Mouse (Mus musculus) E14TG2a.4 (cell line): ENCODE data around the gene Ypel4.

ENCODE experiments used
- H3K27me3 ChIP-seq: 2 replicates; pipeline ENCODE4 v1.6.1; 2014; ENCODE audit warnings: low read length, control low read depth; ENCODE audit not compliant: insufficient read depth
- H3K36me3 ChIP-seq: 2 replicates; pipeline ENCODE4 v1.6.1; 2014; ENCODE audit warnings: low read length, control low read depth; ENCODE audit not compliant: insufficient read depth
- H3K4me1 ChIP-seq: replicated peaks from 2 replicates; pipeline ENCODE4 v1.6.1; 2014; ENCODE audit warnings: low read depth, low read length, control low read depth
- H3K4me3 ChIP-seq: replicated peaks from 2 replicates; pipeline ENCODE4 v1.5.1; 2014; ENCODE audit warnings: mild to moderate bottlenecking, low read length
- H3K9me3 ChIP-seq: 2 replicates; pipeline ENCODE4 v1.6.1; 2014; ENCODE audit warnings: low read length, control low read depth
- CTCF ChIP-seq: conservative IDR thresholded peaks from 2 replicates; pipeline ENCODE4 v1.5.1; 2014; ENCODE audit warnings: low read length
- NANOG ChIP-seq: IDR thresholded peaks from 2 replicates; pipeline ENCODE4 v1.6.1; 2014; ENCODE audit warnings: borderline replicate concordance, low read length, mixed read lengths
- POU5F1 ChIP-seq: IDR thresholded peaks from 2 replicates; pipeline ENCODE4 v1.6.1; 2014; ENCODE audit warnings: low read length, borderline replicate concordance

Gene Ypel4

DNA sequence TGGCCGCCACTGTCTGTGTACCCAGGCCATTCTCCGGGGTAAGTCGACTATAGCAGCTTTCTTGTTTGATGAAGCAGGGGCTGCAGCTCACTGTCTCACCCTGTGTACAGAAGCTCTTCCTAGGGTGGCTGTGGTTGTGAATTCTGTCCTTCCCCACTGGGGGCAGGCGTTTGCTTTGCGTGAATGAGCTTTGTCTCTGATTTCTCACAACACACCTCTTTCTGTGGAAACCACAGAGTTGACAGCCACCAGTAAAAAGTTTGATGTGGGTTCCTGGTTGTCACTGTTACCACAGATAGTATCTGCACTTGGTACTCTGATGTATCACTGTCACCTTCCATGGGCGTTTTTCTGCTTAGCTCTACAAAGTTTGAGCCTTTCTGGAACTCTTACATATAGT lies 45.4 kb downstream of the Ypel4 start:
- no peaks in the 10 kb centered on the region for H3K36me3 ChIP-seq
- peaks cover 27% of the 10 kb centered on the region for H3K4me1 ChIP-seq
- TF ChIP-seq NANOG: no peak
- TF ChIP-seq POU5F1: no peak
- TF ChIP-seq CTCF: peak; percentile 28
- no peaks in the 10 kb centered on the region for H3K27me3 ChIP-seq
- no peak overlapping the region for H3K4me3 ChIP-seq
- no peaks in the 10 kb centered on the region for H3K9me3 ChIP-seq

DNA sequence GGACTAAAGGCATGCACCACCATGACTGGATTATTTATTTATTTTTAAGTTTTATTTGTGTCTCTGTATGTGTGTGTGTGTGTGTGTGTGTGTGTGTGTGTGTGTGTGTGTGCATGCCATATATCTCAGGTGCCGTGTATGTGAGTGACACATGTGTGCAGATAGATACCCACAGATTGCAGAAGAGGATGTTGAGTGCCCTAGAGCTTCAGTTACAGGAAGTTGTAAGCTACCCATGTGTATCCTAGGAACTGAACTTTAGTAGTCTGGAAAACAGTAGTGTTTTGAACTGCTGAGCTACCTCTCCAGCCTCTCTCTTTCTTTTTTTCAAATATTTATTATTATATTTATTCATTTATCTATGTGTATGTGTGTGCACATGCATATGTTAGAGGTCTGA lies 49.5 kb downstream of the Ypel4 start:
- Histone ChIP-seq H3K9me3 (no peaks in the 10 kb centered on the region), H3K27me3 (peaks cover 4% of the 10 kb centered on the region; the same call in 1 of the 2 replicates), H3K4me3 (no peak overlapping the region), H3K4me1 (peaks cover 7% of the 10 kb centered on the region; the same call in 1 of the 2 replicates), H3K36me3 (no peaks in the 10 kb centered on the region)
- TF ChIP-seq CTCF (no peak), NANOG (no peak), POU5F1 (no peak)

DNA sequence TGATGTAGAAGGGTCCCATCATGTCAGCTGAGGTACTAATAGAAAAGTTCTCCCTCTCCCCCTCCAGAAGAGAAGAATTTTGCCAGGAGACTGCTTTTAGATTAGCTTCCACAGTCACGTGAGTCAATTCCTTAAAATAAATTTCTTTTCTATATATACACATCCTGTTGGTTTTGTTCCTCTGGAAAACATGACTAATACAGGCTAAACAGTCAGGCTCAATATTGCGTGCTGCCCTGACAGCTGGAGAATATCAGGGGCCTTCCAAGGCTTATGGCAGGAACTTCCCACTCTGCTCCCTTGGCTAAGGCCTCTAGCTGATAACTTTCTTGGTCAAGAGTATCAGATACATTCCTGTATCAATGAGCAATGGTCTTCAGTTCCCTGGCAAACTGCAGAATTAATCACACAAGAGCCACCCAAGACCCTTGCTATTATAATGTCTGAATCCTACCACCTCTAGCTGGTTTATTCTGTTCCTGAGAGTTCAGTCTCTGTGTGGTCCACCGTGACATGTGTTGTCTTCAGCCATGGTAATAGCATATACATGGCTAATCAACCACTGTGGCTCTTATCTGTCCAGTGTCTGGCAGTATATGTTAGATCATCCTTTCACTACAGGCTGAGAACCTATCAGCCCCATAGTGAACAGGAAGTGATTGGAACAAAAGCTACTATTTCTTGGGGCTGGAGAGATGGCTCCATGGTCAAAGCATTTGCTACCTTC lies 50.1 kb downstream of the Ypel4 start:
- H3K4me3 ChIP-seq: no peak overlapping the region
- TF ChIP-seq POU5F1: no peak
- TF ChIP-seq NANOG: no peak
- no peak for TF ChIP-seq CTCF
- no peaks in the 10 kb centered on the region for H3K36me3 ChIP-seq
- peaks cover 4% of the 10 kb centered on the region; the same call in 1 of the 2 replicates for H3K27me3 ChIP-seq
- no peaks in the 10 kb centered on the region for H3K9me3 ChIP-seq
- H3K4me1 ChIP-seq: peaks cover 4% of the 10 kb centered on the region; the same call in 1 of the 2 replicates
